Mouse (Mus musculus): Measurements from ENCODE around the gene Tex45. TPM values are rescaled to one million over a fixed set of nuclear protein-coding genes. Genes with fewer than 3 reads are reported as not detected.

Tex45 gene
- polyA plus RNA-seq, 1 experiment from 2014 or later = not detected

GRCm38 (mm10) chr8:3516450-3517116, 45.9 kb downstream of the Tex45 start:
- Histone ChIP-seq H3K27me3 (no peaks in the 10 kb centered on the region), H3K36me3 (peaks cover 26% of the 10 kb centered on the region), H3K27ac (peak overlapping the region; percentile 69), H3K4me3 (peak overlapping the region; percentile 52), H3K9ac (peak overlapping the region; percentile 69), H3K4me1 (peaks cover 5% of the 10 kb centered on the region), H3K9me3 (replicated peaks) (no peaks in the 10 kb centered on the region), H3K4me2 (replicated peaks) (peak overlapping the region; percentile 94)
- ATAC-seq (ENCODE audit: low FRiP score) = peak; percentile 91
- 1% methylated on average over 36 of the region's 36 CpGs for WGBS

GRCm38 (mm10) chr8:3517117-3517495, 46.4 kb downstream of the Tex45 start:
- no peak overlapping the region for H3K27ac ChIP-seq
- no peak for ATAC-seq (ENCODE audit: low FRiP score)

GRCm38 (mm10) chr8:3522007-3522697, 51.5 kb downstream of the Tex45 start:
- WGBS = 93% methylated on average over 13 of the region's 13 CpGs
- Histone ChIP-seq H3K4me3 (no peak overlapping the region), H3K27ac (no peak overlapping the region), H3K4me2 (replicated peaks) (no peak overlapping the region), H3K4me1 (no peaks in the 10 kb centered on the region; the same call in 1 of the 2 replicates), H3K36me3 (peaks cover 43% of the 10 kb centered on the region), H3K9ac (no peak overlapping the region), H3K27me3 (no peaks in the 10 kb centered on the region), H3K9me3 (replicated peaks) (no peaks in the 10 kb centered on the region)
- no peak for ATAC-seq (ENCODE audit: low FRiP score)

More at GRCm38 (mm10) chr8:3517117-3517495, 46.4 kb downstream of the Tex45 start:
- WGBS = 11% methylated on average over 16 of the region's 16 CpGs
- peaks cover 26% of the 10 kb centered on the region for H3K36me3 ChIP-seq
- H3K4me1 ChIP-seq = peaks cover 5% of the 10 kb centered on the region
- H3K27me3 ChIP-seq = no peaks in the 10 kb centered on the region
- peak overlapping the region; percentile 48; the same call in 1 of the 2 replicates for H3K9ac ChIP-seq
- H3K4me3 ChIP-seq = peak overlapping the region; percentile 52
- peak overlapping the region; percentile 94 for H3K4me2 ChIP-seq (replicated peaks)
- no peaks in the 10 kb centered on the region for H3K9me3 ChIP-seq (replicated peaks)

- no peak for ATAC-seq (ENCODE audit: low FRiP score)
- Histone ChIP-seq H3K27ac (no peak overlapping the region), H3K4me1 (no peaks in the 10 kb centered on the region), H3K9ac (no peak overlapping the region), H3K27me3 (no peaks in the 10 kb centered on the region), H3K4me2 (replicated peaks) (no peak overlapping the region), H3K36me3 (peaks cover 40% of the 10 kb centered on the region), H3K9me3 (replicated peaks) (no peaks in the 10 kb centered on the region), H3K4me3 (no peak overlapping the region)
- 93% methylated on average over 5 of the region's 5 CpGs for WGBS
These were observed 60.2 kb downstream of the Tex45 start for GRCm38 (mm10) chr8:3530816-3531215.

- H3K4me1 ChIP-seq = no peaks in the 10 kb centered on the region
- no peak overlapping the region for H3K9ac ChIP-seq
- no peaks in the 10 kb centered on the region for H3K9me3 ChIP-seq (replicated peaks)
- H3K27me3 ChIP-seq = no peaks in the 10 kb centered on the region
- no peak for ATAC-seq (ENCODE audit: low FRiP score)
- 95% methylated on average over 18 of the region's 18 CpGs for WGBS
- H3K4me2 ChIP-seq (replicated peaks) = no peak overlapping the region
- no peak overlapping the region for H3K27ac ChIP-seq
- peaks cover 43% of the 10 kb centered on the region for H3K36me3 ChIP-seq
- H3K4me3 ChIP-seq = no peak overlapping the region
These were observed 61.3 kb downstream of the Tex45 start for GRCm38 (mm10) chr8:3531936-3532335.

GRCm38 (mm10) chr8:3536053-3536841, 65.6 kb downstream of the Tex45 start:
- WGBS = 63% methylated on average over 15 of the region's 15 CpGs
- Histone ChIP-seq H3K27me3 (no peaks in the 10 kb centered on the region), H3K9ac (no peak overlapping the region), H3K9me3 (replicated peaks) (no peaks in the 10 kb centered on the region), H3K4me2 (replicated peaks) (no peak overlapping the region), H3K4me3 (no peak overlapping the region), H3K4me1 (no peaks in the 10 kb centered on the region), H3K36me3 (peaks cover 68% of the 10 kb centered on the region), H3K27ac (no peak overlapping the region)
- ATAC-seq (ENCODE audit: low FRiP score) = no peak

Other genes starting within 250 kb of the Tex45 start
- 49.0 and 51.7 TPM in 2 replicates for gene Insr, start 191.2 kb upstream of the Tex45 start, polyA plus RNA-seq (2016; fragmentation: Nextera tagmentation; extraction: Ambion mirVana)
- not detected in 2 replicates for gene A430078G23Rik, start 117.4 kb upstream of the Tex45 start, polyA plus RNA-seq (2016; fragmentation: Nextera tagmentation; extraction: Ambion mirVana)
- 13.7 and 15.6 TPM in 2 replicates for gene Arhgef18, start 77.9 kb upstream of the Tex45 start, polyA plus RNA-seq (2016; fragmentation: Nextera tagmentation; extraction: Ambion mirVana)
- 3.7 and 4.3 TPM in 2 replicates for gene Pex11g, start 3.2 kb upstream of the Tex45 start, polyA plus RNA-seq (2016; fragmentation: Nextera tagmentation; extraction: Ambion mirVana)
- 77.9 and 79.9 TPM in 2 replicates for gene Zfp358, start 22.3 kb downstream of the Tex45 start, polyA plus RNA-seq (2016; fragmentation: Nextera tagmentation; extraction: Ambion mirVana)
- 79.5 and 83.2 TPM in 2 replicates for gene Mcoln1, start 29.6 kb downstream of the Tex45 start, polyA plus RNA-seq (2016; fragmentation: Nextera tagmentation; extraction: Ambion mirVana)
- gene Pnpla6, start 44.5 kb downstream of the Tex45 start, polyA plus RNA-seq (2016; fragmentation: Nextera tagmentation; extraction: Ambion mirVana) = 32.6 and 38.9 TPM in 2 replicates
- 1.5 and 2.0 TPM in 2 replicates for gene C330021F23Rik, start 97.1 kb downstream of the Tex45 start, polyA plus RNA-seq (2016; fragmentation: Nextera tagmentation; extraction: Ambion mirVana)
- gene Camsap3, start 116.4 kb downstream of the Tex45 start, polyA plus RNA-seq (2016; fragmentation: Nextera tagmentation; extraction: Ambion mirVana) = 26.8 and 27.4 TPM in 2 replicates
- gene Xab2, start 150.5 kb downstream of the Tex45 start, polyA plus RNA-seq (2016; fragmentation: Nextera tagmentation; extraction: Ambion mirVana) = 58.9 and 59.6 TPM in 2 replicates
- 112 and 116 TPM in 2 replicates for gene Pet100, start 150.7 kb downstream of the Tex45 start, polyA plus RNA-seq (2016; fragmentation: Nextera tagmentation; extraction: Ambion mirVana)
- gene Pcp2, start 154.7 kb downstream of the Tex45 start, polyA plus RNA-seq (2016; fragmentation: Nextera tagmentation; extraction: Ambion mirVana) = 0.56 and 0.87 TPM in 2 replicates
- gene Stxbp2, start 160.1 kb downstream of the Tex45 start, polyA plus RNA-seq (2016; fragmentation: Nextera tagmentation; extraction: Ambion mirVana) = 27.1 and 27.3 TPM in 2 replicates
- gene Retn, start 184.9 kb downstream of the Tex45 start, polyA plus RNA-seq (2016; fragmentation: Nextera tagmentation; extraction: Ambion mirVana) = 0.43 TPM in 1 of 2 replicates, not detected in the other
- gene Mcemp1, start 194.9 kb downstream of the Tex45 start, polyA plus RNA-seq (2016; fragmentation: Nextera tagmentation; extraction: Ambion mirVana) = 0.18 and 0.21 TPM in 2 replicates
- 5.3 and 8.4 TPM in 2 replicates for gene Fcor, start 201.5 kb downstream of the Tex45 start, polyA plus RNA-seq (2016; fragmentation: Nextera tagmentation; extraction: Ambion mirVana)
- gene Trappc5, start 205.4 kb downstream of the Tex45 start, polyA plus RNA-seq (2016; fragmentation: Nextera tagmentation; extraction: Ambion mirVana) = 43.3 and 46.3 TPM in 2 replicates
- 0.37 and 0.60 TPM in 2 replicates for gene Fcer2a, start 223.3 kb downstream of the Tex45 start, polyA plus RNA-seq (2016; fragmentation: Nextera tagmentation; extraction: Ambion mirVana)
- 0.17 TPM in 1 of 2 replicates, not detected in the other for gene Clec4g, start 249.8 kb downstream of the Tex45 start, polyA plus RNA-seq (2016; fragmentation: Nextera tagmentation; extraction: Ambion mirVana)